Mouse (Mus musculus) limb, embryonic 15.5 days (tissue): ENCODE data around the gene Tmprss3. TPM values are rescaled to one million over a fixed set of nuclear protein-coding genes. Genes with fewer than 3 reads are reported as not detected.

Experiments
- ATAC-seq: fragments of 200-750 bp; cut with Nextera tagmentation; 2 replicates; pipeline ENCODE4 v1.8.0; 2017; ENCODE audit warnings: low read depth, moderate TSS enrichment; ENCODE audit not compliant: insufficient number of reproducible peaks, low FRiP score, low TSS enrichment
- H3K27ac ChIP-seq: fragments of 300-500 bp; sonication (generic); 2 replicates; pipeline ENCODE4 v1.5.1; 2015; ENCODE audit warnings: moderate library complexity, mild to moderate bottlenecking, inconsistent platforms
- H3K27me3 ChIP-seq: fragments of 300-500 bp; sonication (generic); 2 replicates; pipeline ENCODE4 v1.6.1; 2015; ENCODE audit warnings: inconsistent platforms
- H3K36me3 ChIP-seq: fragments of 300-500 bp; sonication (generic); 2 replicates; pipeline ENCODE4 v1.6.1; 2015; ENCODE audit warnings: inconsistent platforms
- H3K4me1 ChIP-seq: fragments of 300-500 bp; sonication (generic); 2 replicates; pipeline ENCODE4 v1.6.1; 2015; ENCODE audit warnings: inconsistent platforms
- H3K4me2 ChIP-seq: fragments of 300-500 bp; sonication (generic); 2 replicates; pipeline ENCODE4 v1.6.1; 2015; ENCODE audit warnings: mild to moderate bottlenecking, inconsistent platforms
- H3K4me3 ChIP-seq: fragments of 300-500 bp; sonication (generic); 2 replicates; pipeline ENCODE4 v1.5.1; 2015; ENCODE audit warnings: mild to moderate bottlenecking, inconsistent platforms
- H3K9ac ChIP-seq: fragments of 300-500 bp; sonication (generic); 2 replicates; pipeline ENCODE4 v1.6.1; 2015; ENCODE audit warnings: inconsistent platforms
- H3K9me3 ChIP-seq: fragments of 300-500 bp; sonication (generic); 2 replicates; pipeline ENCODE4 v1.6.1; 2016; ENCODE audit warnings: inconsistent platforms
- WGBS: fragments of 180-500 bp; shearing (Covaris S2); methylation state at CpG from one replicate; pipeline ENCODE4 v1.1.7; 2015; 5-methylcytosine and 5-hydroxymethylcytosine counted together
- polyA plus RNA-seq: library from polyadenylated mRNA; unstranded; fragments of >200 nt; fragmentation: Nextera tagmentation; extraction: Ambion mirVana; gene quantifications from 2 replicates; pipeline ENCODE4 v1.2.1, GENCODE M21; 2015

Gene Tmprss3
- polyA plus RNA-seq, 1 experiment from 2014 or later: 0.06 TPM

DNA sequence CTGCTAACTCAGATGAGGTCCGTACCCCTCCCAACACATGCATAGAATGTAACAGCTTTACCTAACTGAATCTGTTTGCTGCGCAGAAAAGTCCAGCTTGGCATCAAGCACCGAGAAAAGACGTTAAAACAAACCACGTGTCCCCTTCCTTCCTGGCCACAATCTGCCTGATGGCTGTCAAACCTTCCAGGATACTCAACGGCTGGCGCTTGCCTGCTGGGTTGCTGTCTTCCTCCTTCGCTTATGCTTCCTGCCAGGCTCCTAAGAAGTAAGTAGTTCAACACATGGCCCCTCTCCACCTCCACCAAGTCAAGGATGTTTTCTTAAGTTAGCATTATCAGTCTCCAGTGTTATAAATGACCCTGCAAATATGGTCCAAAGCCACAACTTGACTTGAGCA is 45.0 kb downstream of the Tmprss3 start:
- Histone ChIP-seq H3K4me1 (0 out of 2 replicates have a peak, but pooled peaks cover 4% of the 10 kb centered on the region), H3K4me2 (no peak overlapping the region), H3K9ac (no peak overlapping the region), H3K27me3 (no peaks in the 10 kb centered on the region), H3K27ac (no peak overlapping the region), H3K9me3 (no peaks in the 10 kb centered on the region), H3K36me3 (no peaks in the 10 kb centered on the region), H3K4me3 (no peak overlapping the region)
- ATAC-seq: no peak
- 65% methylated on average over 8 of the region's 8 CpGs for WGBS

DNA sequence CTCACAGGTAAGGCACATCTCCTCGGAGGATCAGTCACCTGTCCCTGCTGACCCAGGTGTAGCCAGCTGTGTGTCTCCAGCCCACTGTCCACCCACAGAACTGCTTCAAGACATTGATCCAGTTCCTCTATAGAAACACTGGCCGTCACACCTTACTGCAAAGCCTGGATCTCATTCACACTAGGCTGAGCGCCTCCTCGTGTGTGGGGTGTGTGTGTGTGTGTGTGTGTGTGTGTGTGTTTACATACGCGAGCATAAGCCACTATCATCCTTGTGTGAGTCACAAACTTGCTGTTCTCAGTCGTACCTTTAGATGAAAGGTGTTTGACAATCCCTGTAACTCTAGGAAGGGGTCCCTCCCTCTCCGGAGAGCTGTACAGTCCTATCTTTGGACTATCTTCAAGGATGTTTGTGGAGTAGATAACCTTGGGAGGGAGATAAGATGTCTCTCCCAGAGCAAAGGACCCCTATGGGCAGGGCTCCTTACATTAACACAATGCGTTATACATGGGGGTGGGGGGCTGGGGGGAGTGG is 45.7 kb downstream of the Tmprss3 start:
- ATAC-seq: no peak
- H3K4me3 ChIP-seq: no peak overlapping the region
- no peaks in the 10 kb centered on the region for H3K4me1 ChIP-seq
- H3K27me3 ChIP-seq: no peaks in the 10 kb centered on the region
- no peak overlapping the region for H3K27ac ChIP-seq
- no peak overlapping the region for H3K4me2 ChIP-seq
- no peak overlapping the region for H3K9ac ChIP-seq
- no peaks in the 10 kb centered on the region for H3K36me3 ChIP-seq
- 80% methylated on average over 9 of the region's 9 CpGs for WGBS
- no peaks in the 10 kb centered on the region for H3K9me3 ChIP-seq

DNA sequence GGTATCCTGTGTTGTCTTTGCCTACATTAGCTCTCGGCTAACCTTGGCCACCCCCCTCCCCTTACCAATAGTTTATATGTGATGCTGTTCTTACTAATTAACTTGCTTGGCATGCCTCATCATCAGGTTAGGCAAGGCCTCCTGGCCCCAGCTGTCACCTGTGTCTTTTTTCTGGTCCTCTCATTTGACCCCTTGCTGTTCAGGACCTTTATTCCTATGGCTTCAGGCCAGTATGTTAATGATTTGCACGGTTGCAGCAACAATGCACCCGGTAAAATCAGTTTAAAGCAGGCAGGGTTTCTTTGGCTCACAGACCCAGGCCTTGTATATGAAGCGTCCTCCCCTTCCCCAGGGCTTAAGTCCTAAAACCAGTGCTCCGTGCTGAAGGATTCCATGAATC is 46.3 kb downstream of the Tmprss3 start:
- no peak overlapping the region for H3K4me2 ChIP-seq
- H3K36me3 ChIP-seq: no peaks in the 10 kb centered on the region
- no peak overlapping the region for H3K9ac ChIP-seq
- no peaks in the 10 kb centered on the region for H3K9me3 ChIP-seq
- no peaks in the 10 kb centered on the region for H3K27me3 ChIP-seq
- ATAC-seq: no peak
- H3K4me3 ChIP-seq: no peak overlapping the region
- H3K27ac ChIP-seq: no peak overlapping the region
- 51% methylated on average over 5 of the region's 5 CpGs for WGBS
- no peaks in the 10 kb centered on the region for H3K4me1 ChIP-seq

DNA sequence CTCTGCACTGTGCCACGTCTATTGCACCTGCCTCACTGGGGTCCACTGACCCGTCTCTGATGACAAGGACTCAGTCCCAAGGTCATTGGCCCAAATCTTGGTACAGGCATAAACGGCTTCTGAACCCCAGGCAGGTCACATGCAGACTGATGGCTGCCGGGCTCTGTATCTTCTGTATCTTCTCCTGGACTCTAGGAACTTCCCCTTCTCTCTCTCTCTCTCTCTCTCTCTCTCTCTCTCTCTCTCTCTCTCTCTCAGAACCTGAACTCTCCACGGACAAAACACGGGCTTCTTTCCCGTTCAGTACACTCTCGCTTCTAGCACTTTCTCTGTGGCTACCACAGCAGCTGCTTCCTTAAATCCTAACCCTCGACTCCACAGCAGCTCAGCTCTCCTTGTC is 52.8 kb downstream of the Tmprss3 start:
- no peaks in the 10 kb centered on the region for H3K9me3 ChIP-seq
- ATAC-seq: no peak

DNA sequence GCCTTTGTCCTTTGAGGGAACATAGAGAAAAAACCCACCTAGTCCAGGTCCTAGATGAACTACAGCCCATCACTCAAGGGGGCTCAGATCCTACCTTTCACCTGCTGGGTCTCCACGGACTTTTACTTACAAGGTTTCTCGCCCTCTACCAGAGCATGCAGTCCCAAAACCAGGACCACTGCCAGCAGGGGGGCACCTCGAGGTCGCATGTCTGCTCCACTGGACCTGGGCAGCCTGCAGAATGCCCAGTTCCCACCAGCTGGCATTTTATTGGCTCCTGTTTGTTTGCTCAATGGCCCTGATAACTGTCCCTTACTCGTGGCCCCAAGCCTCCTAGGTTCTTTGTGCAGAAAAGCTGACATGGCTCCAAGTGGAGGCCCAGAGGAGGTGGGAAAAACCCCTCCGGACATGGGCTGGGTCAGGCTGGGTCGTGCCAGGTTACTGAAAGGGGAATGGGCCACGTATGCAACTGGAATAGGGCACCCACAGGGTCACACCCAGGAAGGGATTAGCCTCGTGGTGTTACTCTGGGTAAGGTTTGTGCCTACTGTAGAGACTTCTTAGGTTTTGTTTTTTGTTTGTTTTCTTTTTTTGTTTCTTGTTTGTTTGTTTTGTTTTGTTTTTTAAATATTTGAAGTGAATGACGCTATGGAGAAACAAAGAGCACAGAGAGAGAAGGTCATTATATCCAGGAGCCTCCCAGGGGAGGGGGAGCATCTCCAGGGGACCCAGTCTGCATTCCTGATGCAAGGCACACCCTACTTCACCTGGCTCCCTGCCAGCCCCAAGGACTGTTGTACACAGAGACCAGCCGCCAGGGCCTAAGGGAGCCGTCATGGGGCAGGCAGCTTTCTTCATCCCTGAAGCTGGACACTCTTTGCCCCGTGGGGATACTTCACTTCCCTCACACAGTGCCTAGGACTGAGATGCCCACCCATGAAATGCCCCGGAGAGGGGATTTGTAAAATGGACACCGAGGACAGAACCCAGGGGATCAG is 54.4 kb downstream of the Tmprss3 start, which contains the start of gene Tff2:
Gene Tff2 (minus strand): TSS at position 243 of the 998 bp plus-strand sequence.
- no peaks in the 10 kb centered on the region for H3K9me3 ChIP-seq
- H3K4me2 ChIP-seq: no peak within 1 kb of the TSS
- no peak within 1 kb of the TSS for H3K27ac ChIP-seq
- no peaks in the 10 kb centered on the region for H3K4me1 ChIP-seq
- H3K9ac ChIP-seq: no peak within 1 kb of the TSS
- ATAC-seq: no peak
- whole genome bisulfite sequencing: 64% methylated on average over 15 of the region's 15 CpGs
- H3K27me3 ChIP-seq: no peaks in the 10 kb centered on the region
- no peaks in the 10 kb centered on the region for H3K36me3 ChIP-seq
- no peak within 1 kb of the TSS for H3K4me3 ChIP-seq

More for the DNA sequence above, 52.8 kb downstream of the Tmprss3 start:
- Histone ChIP-seq H3K27ac (no peak overlapping the region), H3K9ac (no peak overlapping the region), H3K36me3 (no peaks in the 10 kb centered on the region), H3K27me3 (no peaks in the 10 kb centered on the region), H3K4me2 (no peak overlapping the region), H3K4me3 (no peak overlapping the region), H3K4me1 (no peaks in the 10 kb centered on the region)
- WGBS: 73% methylated on average over 9 of the region's 9 CpGs

DNA sequence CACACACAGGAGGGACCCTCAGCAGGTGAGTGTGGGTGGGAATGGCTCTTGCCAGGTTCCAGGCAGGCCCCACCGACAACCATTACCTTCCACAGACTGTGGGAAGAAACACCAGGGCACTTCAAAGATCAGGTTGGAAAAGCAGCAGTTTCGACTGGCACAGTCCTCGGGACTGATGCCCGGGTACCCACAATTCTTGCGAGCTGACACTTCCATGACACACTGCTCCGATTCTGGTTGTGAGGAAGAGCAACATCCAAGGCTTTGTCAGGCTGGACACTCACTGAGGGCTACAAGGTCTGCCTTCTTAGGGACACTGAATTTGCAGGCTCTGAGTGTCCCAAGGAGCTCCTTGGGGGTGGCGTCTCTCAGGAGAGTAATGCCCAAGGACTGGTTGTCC is 56.7 kb downstream of the Tmprss3 start:
- no peak overlapping the region for H3K4me3 ChIP-seq
- H3K27ac ChIP-seq: no peak overlapping the region
- no peak overlapping the region for H3K4me2 ChIP-seq
- no peaks in the 10 kb centered on the region for H3K4me1 ChIP-seq
- H3K9ac ChIP-seq: no peak overlapping the region
- no peaks in the 10 kb centered on the region for H3K9me3 ChIP-seq
- 85% methylated on average over 7 of the region's 7 CpGs for WGBS
- no peaks in the 10 kb centered on the region for H3K36me3 ChIP-seq
- no peak for ATAC-seq
- H3K27me3 ChIP-seq: no peaks in the 10 kb centered on the region

DNA sequence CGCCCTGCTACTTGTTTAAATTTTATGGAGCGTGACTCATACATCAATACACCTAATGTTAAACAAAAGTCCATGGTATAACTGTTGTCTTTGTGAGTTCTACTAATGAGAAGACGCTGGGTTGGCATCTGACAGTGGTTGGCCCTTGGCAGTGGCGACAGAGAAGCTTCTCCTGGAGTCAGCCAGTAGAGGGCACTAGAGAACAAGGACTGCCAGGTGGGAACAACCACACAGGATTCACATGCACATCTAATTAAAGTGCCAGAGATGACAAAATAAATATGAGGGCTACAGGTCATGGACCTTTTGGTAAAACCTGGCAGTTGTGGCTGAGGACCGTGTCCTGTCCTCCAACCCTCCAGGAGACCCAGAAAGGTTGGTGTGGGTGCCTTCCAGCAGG is 60.4 kb downstream of the Tmprss3 start:
- no peaks in the 10 kb centered on the region for H3K9me3 ChIP-seq
- no peaks in the 10 kb centered on the region for H3K27me3 ChIP-seq
- H3K4me2 ChIP-seq: no peak overlapping the region
- ATAC-seq: no peak
- no peak overlapping the region for H3K4me3 ChIP-seq
- H3K36me3 ChIP-seq: no peaks in the 10 kb centered on the region
- no peak overlapping the region for H3K27ac ChIP-seq
- no peak overlapping the region for H3K9ac ChIP-seq
- 12% methylated on average over 5 of the region's 5 CpGs for WGBS
- no peaks in the 10 kb centered on the region for H3K4me1 ChIP-seq

DNA sequence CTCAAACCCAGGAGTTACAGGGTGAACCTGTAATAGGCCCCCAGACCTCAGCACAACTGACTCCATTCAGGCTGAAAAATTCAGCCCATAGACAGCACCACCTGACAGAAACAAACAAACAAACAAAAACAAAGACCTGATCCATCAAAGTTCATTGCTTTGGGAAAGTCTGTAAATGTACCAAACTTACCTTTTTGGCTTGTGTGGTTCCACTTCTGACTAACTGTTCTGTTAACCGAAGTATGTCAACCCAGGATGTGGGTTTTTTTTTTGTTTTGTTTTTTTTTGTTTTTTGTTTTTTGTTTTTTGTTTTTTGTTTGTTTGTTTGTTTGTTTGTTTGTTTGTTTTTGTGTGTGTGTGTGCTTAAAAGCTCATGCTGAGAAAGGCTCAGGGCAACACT is 62.0 kb downstream of the Tmprss3 start:
- H3K9me3 ChIP-seq: no peaks in the 10 kb centered on the region
- WGBS: 84% methylated on average over 1 of the region's 1 CpGs
- no peak for ATAC-seq

DNA sequence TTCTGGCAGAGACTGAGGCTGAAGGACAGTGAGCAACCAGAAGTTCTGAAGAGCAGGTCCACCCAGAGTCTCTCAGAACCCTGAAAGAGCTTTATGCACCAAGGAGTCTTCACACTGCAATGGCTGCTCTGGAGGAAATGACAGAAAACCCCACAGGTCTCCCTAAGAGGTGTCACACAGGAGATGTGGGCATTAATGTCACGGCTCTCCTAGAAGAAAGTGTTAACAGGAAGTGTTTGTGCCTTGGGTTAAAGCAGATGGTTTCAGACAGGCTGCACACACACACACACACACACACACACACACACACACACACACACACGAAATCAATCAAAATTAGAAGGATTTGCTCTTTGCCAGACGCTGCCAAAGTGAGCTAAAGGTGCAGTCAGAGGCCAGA is 62.5 kb downstream of the Tmprss3 start:
- H3K4me1 ChIP-seq: no peaks in the 10 kb centered on the region
- no peak overlapping the region for H3K4me3 ChIP-seq
- no peak for ATAC-seq
- no peaks in the 10 kb centered on the region for H3K9me3 ChIP-seq
- no peaks in the 10 kb centered on the region for H3K27me3 ChIP-seq
- no peak overlapping the region for H3K4me2 ChIP-seq
- H3K9ac ChIP-seq: no peak overlapping the region
- 22% methylated on average over 3 of the region's 3 CpGs for WGBS
- H3K36me3 ChIP-seq: no peaks in the 10 kb centered on the region
- no peak overlapping the region for H3K27ac ChIP-seq

More for the DNA sequence above, 62.0 kb downstream of the Tmprss3 start:
- H3K4me2 ChIP-seq: no peak overlapping the region
- no peak overlapping the region for H3K4me3 ChIP-seq
- no peak overlapping the region for H3K9ac ChIP-seq
- H3K27ac ChIP-seq: no peak overlapping the region
- H3K36me3 ChIP-seq: no peaks in the 10 kb centered on the region
- no peaks in the 10 kb centered on the region for H3K4me1 ChIP-seq
- no peaks in the 10 kb centered on the region for H3K27me3 ChIP-seq

DNA sequence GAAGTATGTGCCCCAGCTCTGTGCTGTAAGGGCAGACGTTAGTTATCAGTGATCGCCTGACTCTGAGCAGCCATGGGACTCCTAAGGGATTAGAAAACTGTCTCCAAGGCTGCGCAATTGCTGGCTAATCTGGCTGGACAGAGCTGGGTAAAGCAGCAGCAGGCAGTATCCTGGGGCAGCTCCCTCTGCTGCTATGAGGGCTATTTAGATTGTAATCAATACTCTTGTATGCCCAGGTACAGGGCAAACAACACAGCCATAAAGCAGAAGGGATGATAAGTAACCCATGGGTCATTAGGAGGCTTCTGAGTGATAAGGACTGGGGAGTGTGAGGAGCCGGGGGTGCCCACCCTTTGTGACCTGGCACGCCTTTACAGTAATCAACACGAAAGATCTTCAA is 63.9 kb downstream of the Tmprss3 start:
- H3K9ac ChIP-seq: no peak overlapping the region
- H3K27ac ChIP-seq: no peak overlapping the region
- no peaks in the 10 kb centered on the region for H3K27me3 ChIP-seq
- H3K9me3 ChIP-seq: no peaks in the 10 kb centered on the region
- no peaks in the 10 kb centered on the region for H3K4me1 ChIP-seq
- no peak for ATAC-seq
- no peak overlapping the region for H3K4me3 ChIP-seq
- WGBS: 74% methylated on average over 6 of the region's 6 CpGs
- no peak overlapping the region for H3K4me2 ChIP-seq
- no peaks in the 10 kb centered on the region for H3K36me3 ChIP-seq

DNA sequence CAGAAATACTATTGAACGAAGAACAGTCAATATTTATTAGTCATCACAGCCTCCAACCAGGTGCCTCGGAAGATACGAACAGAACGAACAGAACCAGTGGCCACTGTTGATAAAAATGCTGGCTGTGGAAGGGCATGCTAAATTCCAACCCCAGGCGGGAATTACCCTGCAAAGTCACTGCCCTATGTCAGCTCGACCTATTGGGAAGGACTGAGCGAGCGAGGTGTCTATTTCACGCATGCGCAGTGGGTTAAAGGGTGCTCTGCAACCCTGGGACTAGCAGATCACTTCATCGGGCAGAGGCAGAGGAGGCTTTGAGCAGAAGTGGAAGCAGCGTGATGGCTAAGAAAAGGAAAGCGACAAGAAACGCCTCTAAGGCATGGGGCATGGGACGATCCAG is 65.0 kb downstream of the Tmprss3 start:
- no peaks in the 10 kb centered on the region for H3K36me3 ChIP-seq
- 70% methylated on average over 15 of the region's 15 CpGs for WGBS
- no peak overlapping the region for H3K27ac ChIP-seq
- H3K4me3 ChIP-seq: no peak overlapping the region
- no peaks in the 10 kb centered on the region for H3K9me3 ChIP-seq
- H3K4me1 ChIP-seq: no peaks in the 10 kb centered on the region
- no peak overlapping the region for H3K9ac ChIP-seq
- no peak for ATAC-seq
- no peak overlapping the region for H3K4me2 ChIP-seq
- no peaks in the 10 kb centered on the region for H3K27me3 ChIP-seq

DNA sequence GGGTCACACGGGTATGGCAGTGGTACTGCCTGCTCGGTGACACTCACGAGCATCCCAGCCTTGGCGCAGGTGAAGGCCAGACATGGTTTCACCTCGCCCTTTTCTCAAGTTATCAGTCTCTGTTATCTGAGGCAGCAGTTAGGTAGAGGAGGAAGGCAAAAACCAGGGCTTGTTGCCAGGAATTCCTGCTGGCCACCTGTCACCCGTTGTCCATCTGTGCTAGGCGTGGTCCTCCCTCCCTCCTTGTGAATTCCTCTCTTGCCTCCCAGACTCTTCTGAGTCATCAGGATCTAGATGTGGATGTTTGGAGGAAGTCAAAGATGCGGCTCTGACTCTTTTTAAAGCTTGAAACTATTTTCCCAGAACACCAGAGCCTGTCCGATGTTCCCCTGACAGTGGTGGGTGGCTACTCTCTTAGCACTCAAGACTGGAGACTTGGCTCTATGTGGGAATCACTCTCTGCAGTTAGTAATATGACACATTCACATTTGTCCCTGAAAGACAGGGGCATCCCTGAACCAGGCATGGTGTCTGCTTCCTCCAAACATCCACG is 67.4 kb downstream of the Tmprss3 start:
- H3K4me1 ChIP-seq: no peaks in the 10 kb centered on the region
- ATAC-seq: no peak
- no peak overlapping the region for H3K27ac ChIP-seq
- no peaks in the 10 kb centered on the region for H3K36me3 ChIP-seq
- WGBS: 70% methylated on average over 10 of the region's 10 CpGs
- no peaks in the 10 kb centered on the region for H3K9me3 ChIP-seq
- no peak overlapping the region for H3K9ac ChIP-seq
- no peak overlapping the region for H3K4me3 ChIP-seq
- no peak overlapping the region for H3K4me2 ChIP-seq
- no peaks in the 10 kb centered on the region for H3K27me3 ChIP-seq
